Mouse (Mus musculus): ENCODE data around the gene Scube1.

DNA sequence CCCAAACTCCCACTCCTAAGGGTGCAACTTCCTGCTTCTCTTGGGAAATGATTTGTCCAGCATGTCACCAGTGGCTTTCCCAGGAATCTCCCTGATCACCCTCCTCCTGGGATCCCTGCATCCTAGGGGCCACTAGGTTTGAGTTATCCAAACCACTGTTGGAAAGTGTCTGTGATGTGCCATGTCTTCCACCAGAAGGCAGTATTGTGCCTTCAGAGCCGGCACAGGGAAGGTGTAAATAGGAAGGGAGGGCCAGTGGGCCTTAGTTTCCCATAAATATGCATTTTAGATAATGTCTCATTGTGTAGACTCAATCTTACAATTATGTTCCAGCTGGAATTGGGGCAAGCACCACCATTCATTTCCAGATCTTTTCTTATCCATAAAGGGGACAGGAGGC, 90.7 kb downstream of the Scube1 start:
- TF ChIP-seq MYOD1 (IDR thresholded peaks at IDR 0.05; ENCODE audit: control insufficient read depth, insufficient read length, low read depth) (no peak), CEBPB (IDR thresholded peaks at IDR 0.05; ENCODE audit: low read depth) (no peak), USF1 (IDR thresholded peaks at IDR 0.05; ENCODE audit: low read depth) (no peak), MAX (IDR thresholded peaks at IDR 0.05) (no peak)
